Mouse (Mus musculus) hindbrain, embryonic 15.5 days (tissue): ENCODE results near the gene Ptk6. TPM values are rescaled to one million over a fixed set of nuclear protein-coding genes. Genes with fewer than 3 reads are reported as not detected.

Experiments used
- ATAC-seq: fragments of 200-750 bp; cut with Nextera tagmentation; 2 replicates; pipeline ENCODE4 v1.8.0; 2017; ENCODE audit warnings: low read depth, moderate number of reproducible peaks, moderate TSS enrichment; ENCODE audit not compliant: low FRiP score
- H3K27ac ChIP-seq: fragments of 300-500 bp; sonication (generic); replicated peaks from 2 replicates; pipeline ENCODE4 v1.5.1; 2015; ENCODE audit warnings: mild to moderate bottlenecking, inconsistent platforms
- H3K27me3 ChIP-seq: fragments of 300-500 bp; sonication (generic); 2 replicates; pipeline ENCODE4 v1.6.1; 2015; ENCODE audit warnings: control low read depth, inconsistent platforms
- H3K36me3 ChIP-seq: fragments of 300-500 bp; sonication (generic); 2 replicates; pipeline ENCODE4 v1.6.1; 2015; ENCODE audit warnings: control low read depth, inconsistent platforms
- H3K4me1 ChIP-seq: fragments of 300-500 bp; sonication (generic); replicated peaks from 2 replicates; pipeline ENCODE4 v1.6.1; 2015; ENCODE audit warnings: control low read depth, inconsistent platforms
- H3K4me2 ChIP-seq: fragments of 300-500 bp; sonication (generic); 2 replicates; pipeline ENCODE4 v1.6.1; 2015; ENCODE audit warnings: moderate library complexity, mild to moderate bottlenecking, inconsistent platforms
- H3K4me3 ChIP-seq: fragments of 300-500 bp; sonication (generic); 2 replicates; pipeline ENCODE4 v1.5.1; 2015; ENCODE audit warnings: mild to moderate bottlenecking, inconsistent platforms
- H3K9ac ChIP-seq: fragments of 300-500 bp; sonication (generic); 2 replicates; pipeline ENCODE4 v1.6.1; 2015; ENCODE audit warnings: inconsistent platforms
- H3K9me3 ChIP-seq: fragments of 300-500 bp; sonication (generic); 2 replicates; pipeline ENCODE4 v1.6.1; 2016; ENCODE audit warnings: control low read depth, inconsistent platforms
- WGBS: fragments of 180-500 bp; shearing (Covaris S2); methylation state at CpG from one replicate; pipeline ENCODE4 v1.1.7; 2015; 5-methylcytosine and 5-hydroxymethylcytosine counted together
- polyA plus RNA-seq: library from polyadenylated mRNA; unstranded; fragments of >200 nt; fragmentation: Nextera tagmentation; extraction: Ambion mirVana; gene quantifications from 2 replicates; pipeline ENCODE4 v1.2.1, GENCODE M21; 2015

The Ptk6 gene
- polyA plus RNA-seq, 1 experiment from 2014 or later = not detected

DNA sequence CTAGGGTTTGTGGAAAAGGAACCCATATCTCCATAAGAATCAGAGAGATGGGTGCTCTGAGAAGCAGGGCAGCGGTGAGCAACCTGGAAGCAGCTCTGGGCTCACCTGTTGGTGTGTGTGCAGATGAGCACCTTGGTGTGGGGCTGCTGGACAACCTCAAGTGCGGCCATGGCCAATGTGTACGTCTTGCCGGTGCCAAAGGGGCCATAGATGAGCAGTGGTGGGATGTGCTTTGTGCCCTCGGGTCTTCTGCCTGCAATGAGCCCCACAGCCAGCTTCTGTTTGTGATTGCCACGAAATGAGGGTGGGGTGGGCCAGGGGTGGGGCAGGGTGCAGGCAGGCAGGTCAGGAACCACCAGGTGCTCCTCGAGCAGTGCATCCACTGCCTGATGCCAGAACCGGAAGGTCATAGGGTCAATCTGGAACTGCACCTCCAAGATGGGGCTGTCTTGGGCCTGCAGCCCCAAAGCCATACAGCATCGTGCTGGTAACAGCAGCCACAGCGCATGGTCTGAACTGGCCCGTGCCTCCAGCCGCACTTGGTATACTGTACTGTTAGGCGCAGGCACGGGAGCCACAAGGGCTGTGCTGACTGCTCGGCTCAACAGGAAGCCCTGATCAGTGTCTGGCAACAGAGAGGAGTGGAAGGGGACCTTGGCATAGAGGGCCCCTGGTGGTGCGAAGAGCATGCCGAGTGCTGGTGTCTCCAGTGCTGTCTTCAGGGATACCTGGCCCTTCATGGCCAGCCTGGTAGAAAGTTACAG lies 34.8 kb upstream of the Ptk6 start:
- Histone ChIP-seq H3K4me1 (no peaks in the 10 kb centered on the region), H3K36me3 (no peaks in the 10 kb centered on the region), H3K4me3 (no peak overlapping the region), H3K4me2 (no peak overlapping the region), H3K27me3 (no peaks in the 10 kb centered on the region), H3K9ac (no peak overlapping the region), H3K27ac (no peak overlapping the region), H3K9me3 (no peaks in the 10 kb centered on the region)
- WGBS = 90% methylated on average over 17 of the region's 17 CpGs
- no peak for ATAC-seq

DNA sequence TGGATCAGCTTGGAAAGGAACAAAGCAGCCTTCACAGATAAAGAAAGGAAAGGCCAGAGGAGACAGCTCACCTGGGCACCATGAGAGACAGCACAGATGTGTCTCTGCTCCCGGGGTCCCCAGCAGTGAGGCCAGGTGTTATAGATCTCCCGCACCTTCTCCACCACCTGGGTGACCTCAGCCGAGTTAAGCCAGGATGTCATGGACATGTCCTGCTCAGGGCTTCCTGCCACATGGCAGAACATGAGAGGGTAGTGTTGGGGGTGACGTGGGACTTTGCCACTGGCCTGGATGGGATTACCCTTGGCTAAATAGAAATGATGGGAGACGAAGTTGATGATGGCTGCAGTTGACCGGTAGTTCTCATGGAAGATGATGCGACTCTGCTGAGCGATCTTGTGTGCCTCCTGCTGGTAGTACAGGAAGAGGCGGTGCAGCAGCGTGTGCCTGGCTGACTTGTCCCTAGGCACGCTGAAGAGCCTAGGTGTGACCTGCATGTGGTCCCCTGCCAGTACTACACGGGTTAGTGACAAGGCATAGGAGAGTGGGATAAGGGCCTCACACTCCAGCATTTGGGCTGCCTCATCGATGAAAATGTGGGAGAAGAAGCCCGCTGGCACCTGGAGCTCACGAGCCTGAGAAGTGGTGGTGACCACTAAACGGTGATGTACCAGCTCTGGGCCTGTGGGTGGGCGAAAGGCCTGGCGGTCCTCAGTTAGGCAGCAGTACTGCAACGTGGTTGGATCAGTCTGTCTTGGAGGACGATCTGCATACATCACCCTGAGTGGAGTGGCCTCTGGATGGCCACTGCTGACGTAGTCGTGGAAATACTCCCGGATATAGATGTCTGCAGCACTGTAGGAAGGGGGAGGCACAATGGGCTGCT lies 33.3 kb upstream of the Ptk6 start:
- Histone ChIP-seq H3K4me2 (no peak overlapping the region), H3K27ac (no peak overlapping the region), H3K27me3 (no peaks in the 10 kb centered on the region), H3K9me3 (no peaks in the 10 kb centered on the region), H3K9ac (no peak overlapping the region), H3K4me1 (no peaks in the 10 kb centered on the region), H3K36me3 (no peaks in the 10 kb centered on the region), H3K4me3 (no peak overlapping the region)
- WGBS = 89% methylated on average over 23 of the region's 23 CpGs
- ATAC-seq = no peak

DNA sequence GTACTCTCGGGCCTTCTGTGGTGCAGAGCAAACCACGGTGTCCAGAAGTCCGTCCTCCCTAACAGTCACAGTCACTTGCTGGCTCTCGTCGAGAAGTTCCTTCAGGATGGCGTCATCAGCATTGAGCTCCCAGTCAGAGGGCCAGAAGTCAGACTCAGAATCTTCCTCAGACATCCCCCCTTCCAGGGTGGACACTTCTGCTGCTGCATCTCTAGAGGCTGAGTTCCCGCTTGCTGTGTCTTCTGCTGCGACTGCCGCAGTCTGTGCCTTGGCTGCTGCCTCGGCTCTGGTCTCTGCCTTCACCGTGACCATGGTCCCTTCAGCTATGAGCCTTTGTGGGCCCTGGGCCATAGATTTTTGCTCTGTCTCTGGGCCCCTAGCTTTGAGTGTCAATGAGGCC lies 32.1 kb upstream of the Ptk6 start:
- H3K9me3 ChIP-seq = no peaks in the 10 kb centered on the region
- ATAC-seq = no peak

DNA sequence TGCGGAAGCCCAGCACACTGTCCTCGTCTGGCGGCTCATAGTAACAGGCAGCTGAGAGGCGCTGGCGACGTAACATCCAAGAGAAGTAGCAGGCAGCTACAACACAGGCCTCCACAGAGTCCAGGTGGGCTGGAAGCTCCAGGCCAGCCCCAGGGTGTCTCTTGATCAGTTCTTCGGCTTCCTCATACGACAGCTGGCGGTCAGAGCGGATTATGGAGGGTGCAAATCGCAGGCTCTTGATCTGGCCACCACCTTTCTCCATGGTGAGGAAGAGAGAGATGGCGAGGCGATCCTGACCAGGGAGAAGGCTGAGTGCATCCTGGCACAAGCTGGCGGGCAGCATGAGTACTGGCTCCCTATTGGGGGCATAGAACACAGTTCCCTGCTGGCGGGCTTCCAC lies 30.9 kb upstream of the Ptk6 start:
- Histone ChIP-seq H3K27me3 (no peaks in the 10 kb centered on the region), H3K4me2 (no peak overlapping the region), H3K36me3 (no peaks in the 10 kb centered on the region), H3K9ac (no peak overlapping the region), H3K4me1 (no peaks in the 10 kb centered on the region), H3K9me3 (no peaks in the 10 kb centered on the region), H3K27ac (no peak overlapping the region), H3K4me3 (no peak overlapping the region)
- no peak for ATAC-seq
- WGBS = 92% methylated on average over 15 of the region's 15 CpGs

More for the DNA sequence above, 32.1 kb upstream of the Ptk6 start:
- Histone ChIP-seq H3K9ac (no peak overlapping the region), H3K27ac (no peak overlapping the region), H3K36me3 (no peaks in the 10 kb centered on the region), H3K27me3 (no peaks in the 10 kb centered on the region), H3K4me3 (no peak overlapping the region), H3K4me1 (no peaks in the 10 kb centered on the region), H3K4me2 (no peak overlapping the region)
- WGBS = 96% methylated on average over 11 of the region's 11 CpGs

DNA sequence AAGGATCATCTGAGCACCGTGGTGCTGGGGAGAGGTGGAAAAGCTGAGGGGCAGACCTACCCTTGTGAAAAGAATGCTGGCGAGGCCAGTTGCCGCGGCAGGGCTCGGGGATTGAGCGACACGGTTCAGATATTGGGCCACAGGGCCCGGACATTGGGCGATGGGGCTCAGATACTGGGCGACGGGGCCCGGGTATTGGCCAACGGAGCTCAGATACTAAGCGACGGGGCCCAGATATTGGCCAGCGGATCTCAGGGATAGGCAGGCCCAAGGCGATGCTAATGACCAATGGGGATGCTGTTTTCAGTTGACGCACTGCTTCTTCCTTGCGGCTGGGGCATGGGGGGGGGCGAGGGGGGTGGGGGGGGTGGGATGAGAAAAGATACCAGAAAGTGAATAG lies 28.6 kb upstream of the Ptk6 start:
- ATAC-seq = no peak
- Histone ChIP-seq H3K9ac (no peak overlapping the region), H3K4me1 (no peaks in the 10 kb centered on the region), H3K4me3 (no peak overlapping the region), H3K27me3 (no peaks in the 10 kb centered on the region), H3K36me3 (no peaks in the 10 kb centered on the region), H3K4me2 (no peak overlapping the region), H3K9me3 (no peaks in the 10 kb centered on the region), H3K27ac (no peak overlapping the region)
- WGBS = 70% methylated on average over 20 of the region's 20 CpGs

DNA sequence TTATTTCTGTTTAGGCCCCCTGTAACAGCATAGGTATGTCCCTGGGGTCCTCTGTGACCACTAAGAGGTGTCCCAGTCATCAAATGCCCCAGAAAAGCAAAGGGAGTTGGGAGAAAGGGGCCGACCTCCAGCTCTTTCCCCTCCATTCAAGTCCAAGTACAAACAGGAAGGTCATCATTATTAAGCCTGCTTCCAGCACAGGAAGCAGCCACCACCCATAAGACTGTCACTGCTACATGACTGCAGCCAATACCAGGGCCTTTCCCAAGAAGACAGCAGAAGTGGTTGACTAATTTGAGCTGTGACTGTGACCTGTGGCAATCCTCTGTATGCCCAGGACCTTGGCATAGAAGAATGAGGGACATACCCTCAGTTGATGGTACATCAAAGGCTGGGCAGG lies 25.7 kb upstream of the Ptk6 start:
- no peak for ATAC-seq
- Histone ChIP-seq H3K4me3 (no peak overlapping the region), H3K9me3 (no peaks in the 10 kb centered on the region), H3K36me3 (no peaks in the 10 kb centered on the region), H3K27ac (no peak overlapping the region), H3K9ac (no peak overlapping the region), H3K4me1 (no peaks in the 10 kb centered on the region), H3K4me2 (no peak overlapping the region), H3K27me3 (no peaks in the 10 kb centered on the region)
- WGBS = 76% methylated on average over 1 of the region's 1 CpGs

DNA sequence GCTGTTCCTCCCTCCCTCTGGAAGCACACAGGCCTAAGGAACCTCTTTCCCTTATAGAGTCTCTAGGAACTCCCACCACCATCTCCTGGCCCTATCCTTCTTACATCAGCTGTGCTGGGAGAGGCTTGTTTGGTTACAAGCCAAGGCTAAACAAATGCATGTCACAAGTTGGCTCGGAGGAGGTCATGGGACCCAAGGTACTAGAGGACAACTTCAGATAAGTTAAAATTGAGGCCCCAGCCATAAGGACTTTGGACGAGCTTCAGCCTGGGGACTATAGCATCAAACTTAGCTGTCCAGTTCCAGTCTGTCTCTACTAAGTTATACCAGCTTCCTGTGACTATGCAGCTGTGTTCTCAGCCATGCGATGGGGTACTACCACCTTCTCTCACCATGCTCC lies 24.5 kb upstream of the Ptk6 start:
- WGBS = 91% methylated on average over 3 of the region's 3 CpGs
- ATAC-seq = no peak

DNA sequence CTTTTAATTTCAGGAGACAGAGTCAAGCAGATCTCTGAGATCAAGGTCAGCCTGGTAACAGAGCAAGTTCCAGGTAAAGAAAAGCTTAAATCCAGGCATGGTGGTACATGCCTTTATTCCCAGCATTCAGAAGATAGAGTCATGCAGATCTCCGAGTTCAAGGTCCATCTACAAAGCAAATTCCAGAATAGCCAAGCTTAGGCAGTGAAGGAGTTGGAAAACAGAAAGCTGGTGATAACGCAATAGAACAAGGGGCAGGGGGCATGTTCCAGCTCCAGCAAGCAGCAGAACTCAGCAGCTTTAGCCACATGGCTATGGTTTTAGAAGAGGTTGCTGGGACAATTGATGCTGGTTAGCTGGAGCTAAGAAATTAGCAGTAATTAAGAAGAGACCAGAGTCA lies 22.4 kb upstream of the Ptk6 start:
- Histone ChIP-seq H3K27me3 (no peaks in the 10 kb centered on the region), H3K9ac (no peak overlapping the region), H3K27ac (no peak overlapping the region), H3K4me1 (peaks cover 6% of the 10 kb centered on the region), H3K9me3 (no peaks in the 10 kb centered on the region), H3K36me3 (no peaks in the 10 kb centered on the region), H3K4me2 (no peak overlapping the region), H3K4me3 (no peak overlapping the region)
- ATAC-seq = no peak
- 96% methylated on average over 2 of the region's 2 CpGs for WGBS

More for the DNA sequence above, 24.5 kb upstream of the Ptk6 start:
- Histone ChIP-seq H3K4me3 (no peak overlapping the region), H3K36me3 (no peaks in the 10 kb centered on the region), H3K27me3 (no peaks in the 10 kb centered on the region), H3K9ac (no peak overlapping the region), H3K27ac (no peak overlapping the region), H3K4me1 (no peaks in the 10 kb centered on the region), H3K9me3 (no peaks in the 10 kb centered on the region), H3K4me2 (no peak overlapping the region)

DNA sequence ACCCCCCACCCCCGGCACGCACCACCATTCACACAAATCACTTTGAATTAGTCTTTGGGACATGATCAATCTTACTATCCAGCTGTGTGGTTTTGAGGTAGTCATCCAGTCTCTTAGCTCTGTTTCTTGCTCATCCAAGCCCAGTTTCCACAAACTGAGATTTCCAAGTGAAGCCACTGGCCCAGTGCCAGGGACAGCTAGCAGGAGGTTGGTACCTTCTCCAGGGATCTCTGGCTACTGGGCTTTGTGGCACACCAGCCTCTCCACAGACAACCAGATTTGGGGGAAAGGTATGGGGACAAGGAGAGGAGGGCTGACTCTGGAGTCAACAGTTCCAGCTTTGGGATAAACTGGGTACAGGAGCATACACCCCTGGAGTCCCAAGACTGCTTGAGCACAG lies 17.8 kb upstream of the Ptk6 start:
- H3K36me3 ChIP-seq = no peaks in the 10 kb centered on the region
- H3K27me3 ChIP-seq = 0 out of 2 replicates have a peak, but pooled peaks cover 2% of the 10 kb centered on the region
- H3K4me2 ChIP-seq = peak overlapping the region; percentile 62
- no peaks in the 10 kb centered on the region for H3K9me3 ChIP-seq
- no peak overlapping the region for H3K9ac ChIP-seq
- peaks cover 14% of the 10 kb centered on the region for H3K4me1 ChIP-seq
- no peak overlapping the region for H3K27ac ChIP-seq
- WGBS = 44% methylated on average over 2 of the region's 2 CpGs
- H3K4me3 ChIP-seq = peak overlapping the region; percentile 29; the same call in 1 of the 2 replicates
- no peak for ATAC-seq

DNA sequence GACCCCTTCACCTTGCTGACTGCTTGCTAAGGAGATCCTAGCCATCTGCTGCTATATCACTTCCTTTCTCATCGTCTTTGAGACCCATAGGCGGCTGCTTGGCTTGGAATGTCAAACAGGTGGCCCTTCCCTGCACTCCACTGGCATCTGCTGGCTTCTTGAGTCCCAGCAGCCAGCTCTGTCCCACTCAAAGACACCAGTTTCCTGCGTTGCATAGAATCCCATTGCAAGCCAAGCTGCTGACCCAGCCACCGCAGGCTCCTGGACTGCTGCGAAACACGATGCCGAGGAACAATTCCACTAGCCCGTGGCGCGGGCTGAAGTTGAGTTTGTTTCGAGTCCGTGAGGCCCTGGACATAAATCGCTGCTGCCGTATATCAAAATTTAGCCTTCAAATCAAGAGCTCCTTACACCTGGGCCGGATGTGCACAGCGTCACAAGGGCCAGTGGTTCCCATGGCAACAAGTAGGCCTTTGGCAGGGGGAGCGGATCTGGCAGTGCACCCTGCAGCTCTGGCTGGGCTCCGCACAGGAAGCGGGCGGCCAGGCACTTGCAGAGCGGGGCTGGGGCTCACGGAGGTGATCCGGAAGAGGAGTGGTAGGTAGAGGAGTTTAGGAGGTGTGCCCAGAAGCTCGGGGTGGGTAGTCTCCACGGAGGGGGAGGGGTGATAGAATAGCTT lies 17.1 kb upstream of the Ptk6 start, which contains the start of gene Fndc11:
Gene Fndc11, plus strand, starts transcription at position 476 of the 679 bp plus-strand sequence.
- Histone ChIP-seq H3K27ac (peak within 1 kb of the TSS; percentile 49), H3K4me2 (peak within 1 kb of the TSS; percentile 62), H3K4me3 (peak within 1 kb of the TSS; percentile 29), H3K4me1 (peaks cover 14% of the 10 kb centered on the region), H3K9ac (peak within 1 kb of the TSS; percentile 11; the same call in 1 of the 2 replicates), H3K36me3 (no peaks in the 10 kb centered on the region), H3K9me3 (no peaks in the 10 kb centered on the region), H3K27me3 (0 out of 2 replicates have a peak, but pooled peaks cover 2% of the 10 kb centered on the region)
- ATAC-seq = peak; percentile 88
- 3% methylated on average over 25 of the region's 25 CpGs for WGBS

DNA sequence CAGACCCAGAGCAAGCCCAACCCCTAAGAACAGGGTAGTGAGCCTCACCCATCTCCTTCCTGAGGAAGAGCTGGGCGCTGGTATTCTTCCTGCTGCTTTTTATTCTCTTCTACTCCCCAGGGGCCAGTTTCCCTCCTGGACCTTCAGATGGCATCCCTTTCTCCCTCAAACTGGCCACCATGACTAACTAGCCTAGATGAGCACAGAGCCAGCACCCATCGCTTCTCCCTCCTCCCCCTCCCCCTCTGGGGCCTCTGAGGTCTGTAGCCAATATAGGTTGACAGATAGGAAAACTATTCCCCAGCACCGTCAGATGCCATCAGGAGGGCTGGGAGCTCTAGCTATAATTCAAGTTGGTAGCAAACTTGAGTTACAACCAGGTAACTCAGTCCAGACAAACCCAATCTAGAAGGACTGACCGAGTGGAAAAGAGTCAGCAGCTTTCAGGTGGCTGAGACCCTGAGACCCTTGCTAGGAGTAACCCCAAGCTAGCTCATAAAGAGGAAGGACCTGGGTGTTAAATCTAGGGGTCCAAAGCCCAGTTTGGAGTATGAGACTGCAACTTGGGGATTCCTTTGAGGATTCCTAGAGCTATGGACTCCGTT lies 16.4 kb upstream of the Ptk6 start:
- H3K27ac ChIP-seq = no peak overlapping the region
- H3K9me3 ChIP-seq = no peaks in the 10 kb centered on the region
- no peak for ATAC-seq
- 69% methylated on average over 5 of the region's 5 CpGs for WGBS
- no peak overlapping the region for H3K9ac ChIP-seq
- H3K27me3 ChIP-seq = peaks cover 7% of the 10 kb centered on the region; the same call in 1 of the 2 replicates
- H3K4me3 ChIP-seq = no peak overlapping the region
- H3K4me1 ChIP-seq = peaks cover 14% of the 10 kb centered on the region
- no peaks in the 10 kb centered on the region for H3K36me3 ChIP-seq
- H3K4me2 ChIP-seq = peak overlapping the region; percentile 62; the same call in 1 of the 2 replicates
